Mouse (Mus musculus): ENCODE results near the gene Eif2b4.

DNA sequence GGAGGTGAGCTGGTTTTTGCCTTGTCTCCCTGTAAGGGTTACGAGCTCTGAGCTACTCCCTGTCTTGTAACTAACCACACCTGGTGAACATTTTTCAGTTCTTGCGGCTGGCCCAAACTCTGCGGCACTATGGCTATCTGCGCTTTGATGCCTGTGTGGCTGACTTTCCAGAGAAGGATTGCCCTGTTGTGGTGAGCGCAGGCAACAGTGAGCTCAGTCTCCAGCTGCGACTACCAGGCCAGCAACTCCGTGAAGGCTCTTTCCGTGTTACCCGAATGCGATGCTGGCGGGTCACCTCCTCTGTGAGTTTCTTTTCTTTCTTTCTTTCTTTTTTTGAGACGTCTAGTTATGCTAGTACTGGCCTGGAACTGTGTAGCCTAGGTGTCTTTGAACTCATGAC, 3.8 kb upstream of the Eif2b4 start:
- TF ChIP-seq CTCF (IDR thresholded peaks at IDR 0.05): no peak
- TF ChIP-seq EP300 (IDR thresholded peaks at IDR 0.05): no peak

All from lung, postnatal 0 days (tissue).